Mouse (Mus musculus): Measurements from ENCODE around the gene Efna2. TPM values are rescaled to one million over a fixed set of nuclear protein-coding genes. Genes with fewer than 3 reads are reported as not detected.
A peak's percentile ranks its signal among the peaks of the same experiment; 100 is the strongest.
"Not testable (repeated sequence)": the region's sequence is repeated elsewhere in the genome, so short reads cannot be mapped to it uniquely, and the experiment has no call there.

The Efna2 gene
- polyA plus RNA-seq, 1 experiment from 2014 or later = 47.9 TPM

- H3K9me3 ChIP-seq = no peaks in the 10 kb centered on the region
- peak within 1 kb of the TSS; percentile 36 for H3K4me3 ChIP-seq
- H3K27ac ChIP-seq = peak within 1 kb of the TSS; percentile 67
- peaks cover 15% of the 10 kb centered on the region for H3K36me3 ChIP-seq
- 16% methylated on average over 20 of the region's 20 CpGs for WGBS
- 0 out of 2 replicates have a peak, but pooled peaks cover 7% of the 10 kb centered on the region for H3K27me3 ChIP-seq (replicated peaks)
- H3K9ac ChIP-seq = peak within 1 kb of the TSS; percentile 64
- ATAC-seq (ENCODE audit: low FRiP score, low read depth) = 0 out of 2 replicates have a peak, but pooled peaks have one; percentile 3
- H3K4me2 ChIP-seq (replicated peaks) = peak within 1 kb of the TSS; percentile 80
- peaks cover 60% of the 10 kb centered on the region for H3K4me1 ChIP-seq
Measured at GRCm38 (mm10) chr10:80165392-80166128, 13.7 kb upstream of the Efna2 start, which contains the start of gene Cirbp. TSS of gene Cirbp (plus strand) at chr10:80165985.

- 77% methylated on average over 4 of the region's 4 CpGs for WGBS
- not testable (repeated sequence) for H3K27me3 ChIP-seq (replicated peaks); H3K9me3 ChIP-seq; ATAC-seq (ENCODE audit: low FRiP score, low read depth); H3K4me3 ChIP-seq
- Histone ChIP-seq H3K4me1 (peaks cover 54% of the 10 kb centered on the region), H3K36me3 (peaks cover 21% of the 10 kb centered on the region), H3K4me2 (replicated peaks) (peak overlapping the region; percentile 80), H3K9ac (0 out of 2 replicates have a peak overlapping the region, but pooled peaks have one; percentile 53), H3K27ac (peak overlapping the region; percentile 67; the same call in 1 of the 2 replicates)
Measured at GRCm38 (mm10) chr10:80166136-80166535, 13.1 kb upstream of the Efna2 start.

DNA sequence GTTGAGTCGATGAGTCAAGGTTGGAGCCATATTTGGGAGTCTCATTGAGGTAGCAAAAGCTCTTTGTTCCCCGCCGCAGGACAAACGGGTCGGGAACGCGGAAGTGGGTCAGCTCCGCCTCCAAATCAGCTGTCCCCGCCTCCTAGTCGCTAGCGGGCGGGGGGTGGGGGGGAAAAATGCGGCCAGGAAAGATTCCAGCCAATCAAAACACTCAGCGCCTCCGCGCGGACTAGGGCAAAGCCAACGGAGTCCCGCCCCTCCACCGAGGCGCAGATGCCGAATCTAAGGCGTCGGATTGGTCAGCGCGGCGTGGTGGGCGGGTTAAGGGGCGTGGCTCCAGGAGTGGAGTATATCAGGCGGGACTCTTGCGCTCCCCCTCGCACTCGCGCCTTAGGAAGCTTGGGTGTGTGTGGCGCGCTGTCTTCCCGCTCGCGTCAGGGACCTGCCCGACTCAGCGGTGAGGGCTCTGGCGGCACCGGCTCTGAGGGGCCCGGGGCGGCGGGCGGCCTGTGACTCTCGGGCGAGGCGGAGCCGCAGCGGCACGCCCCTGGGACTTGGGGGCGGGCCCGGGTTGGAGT is 11.7 kb upstream of the Efna2 start:
- H3K9ac ChIP-seq = peak overlapping the region; percentile 100
- ATAC-seq (ENCODE audit: low FRiP score, low read depth) = peak; percentile 87
- H3K36me3 ChIP-seq = peaks cover 33% of the 10 kb centered on the region
- WGBS = under 1% methylated on average over 55 of the region's 55 CpGs
- peaks cover 60% of the 10 kb centered on the region for H3K4me1 ChIP-seq
- peak overlapping the region; percentile 62 for H3K4me2 ChIP-seq (replicated peaks)
- no peaks in the 10 kb centered on the region for H3K9me3 ChIP-seq
- peak overlapping the region; percentile 96 for H3K27ac ChIP-seq
- 0 out of 2 replicates have a peak, but pooled peaks cover 7% of the 10 kb centered on the region for H3K27me3 ChIP-seq (replicated peaks)
- H3K4me3 ChIP-seq = peak overlapping the region; percentile 92

DNA sequence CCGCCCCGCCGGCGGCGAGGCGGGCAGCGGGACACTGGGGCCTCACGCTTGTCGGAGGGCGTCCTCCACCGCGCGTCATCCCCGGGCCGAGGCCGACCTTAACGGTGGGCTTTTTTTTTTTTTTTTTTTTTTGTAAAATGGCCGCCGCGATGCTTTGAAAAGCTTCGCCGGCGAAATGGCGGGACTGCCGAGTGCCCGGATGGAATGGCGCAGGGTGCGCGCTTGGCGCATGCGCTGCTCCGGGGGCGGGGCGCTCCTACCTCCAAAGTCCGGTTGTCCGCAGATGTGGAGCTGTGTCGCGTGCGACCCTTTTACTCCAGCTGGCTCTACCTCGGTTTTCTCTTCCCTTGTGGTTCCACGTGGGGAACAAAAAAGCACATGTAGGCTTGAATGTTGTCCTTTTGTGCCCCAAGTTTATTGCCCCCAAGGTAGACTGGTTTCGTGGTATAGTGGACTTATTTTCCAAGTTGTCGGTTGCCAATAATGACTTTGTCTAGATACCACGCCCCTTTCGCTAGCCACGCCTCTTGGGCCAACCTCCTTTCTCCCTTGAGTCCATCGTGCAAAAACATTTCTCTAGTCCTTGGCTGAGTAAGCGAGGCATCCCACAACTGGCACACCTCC is 11.1 kb upstream of the Efna2 start:
- no peaks in the 10 kb centered on the region for H3K9me3 ChIP-seq
- peaks cover 62% of the 10 kb centered on the region for H3K4me1 ChIP-seq
- peaks cover 33% of the 10 kb centered on the region for H3K36me3 ChIP-seq
- H3K4me2 ChIP-seq (replicated peaks) = peak overlapping the region; percentile 62
- peak overlapping the region; percentile 96 for H3K27ac ChIP-seq
- under 1% methylated on average over 48 of the region's 48 CpGs for WGBS
- 0 out of 2 replicates have a peak, but pooled peaks cover 3% of the 10 kb centered on the region for H3K27me3 ChIP-seq (replicated peaks)
- peak; percentile 45 for ATAC-seq (ENCODE audit: low FRiP score, low read depth)
- H3K9ac ChIP-seq = peak overlapping the region; percentile 100
- peak overlapping the region; percentile 92 for H3K4me3 ChIP-seq

GRCm38 (mm10) chr10:80169070-80169469 is 10.2 kb upstream of the Efna2 start:
- H3K4me2 ChIP-seq (replicated peaks) = peak overlapping the region; percentile 62
- WGBS = 84% methylated on average over 1 of the region's 1 CpGs
- H3K4me3 ChIP-seq = peak overlapping the region; percentile 92
- peaks cover 61% of the 10 kb centered on the region for H3K4me1 ChIP-seq
- peaks cover 33% of the 10 kb centered on the region for H3K36me3 ChIP-seq
- H3K9me3 ChIP-seq = no peaks in the 10 kb centered on the region
- no peak for ATAC-seq (ENCODE audit: low FRiP score, low read depth)
- H3K9ac ChIP-seq = peak overlapping the region; percentile 100
- no peaks in the 10 kb centered on the region for H3K27me3 ChIP-seq (replicated peaks)
- no peak overlapping the region for H3K27ac ChIP-seq

DNA sequence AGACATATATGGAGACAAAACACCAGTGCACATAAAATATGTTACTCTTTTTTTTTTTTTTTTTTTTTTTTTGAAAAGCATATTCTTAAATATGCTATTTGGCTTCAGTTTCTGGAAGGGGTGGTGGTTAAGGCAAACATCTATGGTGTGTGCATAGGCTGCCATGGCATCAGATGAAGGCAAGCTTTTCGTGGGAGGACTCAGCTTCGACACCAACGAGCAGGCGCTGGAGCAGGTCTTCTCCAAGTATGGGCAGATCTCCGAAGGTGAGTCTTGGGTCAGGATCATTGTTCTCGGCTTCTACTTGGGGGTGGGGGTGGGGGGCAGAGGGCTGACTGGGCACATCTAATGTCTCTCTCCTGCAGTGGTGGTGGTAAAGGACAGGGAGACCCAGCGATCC is 9.6 kb upstream of the Efna2 start:
- H3K27ac ChIP-seq = no peak overlapping the region
- no peaks in the 10 kb centered on the region for H3K27me3 ChIP-seq (replicated peaks)
- H3K9me3 ChIP-seq = no peaks in the 10 kb centered on the region
- 95% methylated on average over 7 of the region's 7 CpGs for WGBS
- peak overlapping the region; percentile 20 for H3K4me2 ChIP-seq (replicated peaks)
- peaks cover 56% of the 10 kb centered on the region for H3K4me1 ChIP-seq
- no peak overlapping the region for H3K4me3 ChIP-seq
- no peak overlapping the region for H3K9ac ChIP-seq
- H3K36me3 ChIP-seq = peaks cover 33% of the 10 kb centered on the region
- no peak for ATAC-seq (ENCODE audit: low FRiP score, low read depth)

- no peaks in the 10 kb centered on the region for H3K9me3 ChIP-seq
- no peak for ATAC-seq (ENCODE audit: low FRiP score, low read depth)
- H3K9ac ChIP-seq = no peak overlapping the region
- H3K4me3 ChIP-seq = no peak overlapping the region
- no peak overlapping the region for H3K27ac ChIP-seq
- H3K4me2 ChIP-seq (replicated peaks) = peak overlapping the region; percentile 20
- 96% methylated on average over 16 of the region's 16 CpGs for WGBS
- peaks cover 52% of the 10 kb centered on the region for H3K4me1 ChIP-seq
- H3K27me3 ChIP-seq (replicated peaks) = no peaks in the 10 kb centered on the region
- peaks cover 33% of the 10 kb centered on the region for H3K36me3 ChIP-seq
Measured at GRCm38 (mm10) chr10:80170052-80170451, 9.2 kb upstream of the Efna2 start.

DNA sequence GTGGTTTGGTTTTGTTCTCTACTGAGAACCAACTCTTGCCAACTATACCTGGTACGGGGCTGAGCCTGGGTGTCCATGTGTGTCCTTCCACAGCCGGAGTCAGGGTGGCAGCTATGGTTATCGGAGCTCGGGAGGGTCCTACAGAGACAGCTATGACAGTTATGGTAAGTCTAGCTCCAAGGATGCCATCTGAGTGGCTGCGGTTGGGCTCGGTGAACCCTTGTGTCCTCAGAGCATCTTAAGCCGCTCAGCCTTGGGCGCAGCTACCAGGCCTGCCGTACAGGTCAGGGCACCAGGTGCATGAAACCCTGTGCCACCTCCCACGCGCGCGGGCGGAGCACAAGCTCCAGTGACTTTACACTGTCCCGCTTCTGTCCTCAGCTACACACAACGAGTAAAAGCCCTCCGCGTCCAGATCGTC is 8.7 kb upstream of the Efna2 start:
- Histone ChIP-seq H3K27ac (no peak overlapping the region), H3K36me3 (peaks cover 33% of the 10 kb centered on the region), H3K27me3 (replicated peaks) (no peaks in the 10 kb centered on the region), H3K9ac (no peak overlapping the region), H3K9me3 (no peaks in the 10 kb centered on the region), H3K4me2 (replicated peaks) (peak overlapping the region; percentile 20), H3K4me3 (no peak overlapping the region), H3K4me1 (peaks cover 48% of the 10 kb centered on the region)
- WGBS = 97% methylated on average over 19 of the region's 19 CpGs
- no peak for ATAC-seq (ENCODE audit: low FRiP score, low read depth)

- no peak for ATAC-seq (ENCODE audit: low FRiP score, low read depth)
- Histone ChIP-seq H3K9ac (no peak overlapping the region), H3K4me1 (peaks cover 43% of the 10 kb centered on the region), H3K9me3 (no peaks in the 10 kb centered on the region), H3K4me2 (replicated peaks) (peak overlapping the region; percentile 73), H3K36me3 (peaks cover 33% of the 10 kb centered on the region), H3K27ac (no peak overlapping the region), H3K27me3 (replicated peaks) (no peaks in the 10 kb centered on the region), H3K4me3 (no peak overlapping the region)
- 92% methylated on average over 15 of the region's 15 CpGs for WGBS
Measured at GRCm38 (mm10) chr10:80171252-80171651, 8.0 kb upstream of the Efna2 start.

GRCm38 (mm10) chr10:80171760-80172526 is 7.3 kb upstream of the Efna2 start:
- Histone ChIP-seq H3K9me3 (no peaks in the 10 kb centered on the region), H3K36me3 (peaks cover 33% of the 10 kb centered on the region), H3K4me2 (replicated peaks) (peak overlapping the region; percentile 73), H3K27ac (peak overlapping the region; percentile 59), H3K9ac (peak overlapping the region; percentile 63; the same call in 1 of the 2 replicates), H3K27me3 (replicated peaks) (no peaks in the 10 kb centered on the region), H3K4me3 (0 out of 2 replicates have a peak overlapping the region, but pooled peaks have one; percentile 0), H3K4me1 (peaks cover 39% of the 10 kb centered on the region)
- 85% methylated on average over 45 of the region's 45 CpGs for WGBS
- no peak for ATAC-seq (ENCODE audit: low FRiP score, low read depth)

DNA sequence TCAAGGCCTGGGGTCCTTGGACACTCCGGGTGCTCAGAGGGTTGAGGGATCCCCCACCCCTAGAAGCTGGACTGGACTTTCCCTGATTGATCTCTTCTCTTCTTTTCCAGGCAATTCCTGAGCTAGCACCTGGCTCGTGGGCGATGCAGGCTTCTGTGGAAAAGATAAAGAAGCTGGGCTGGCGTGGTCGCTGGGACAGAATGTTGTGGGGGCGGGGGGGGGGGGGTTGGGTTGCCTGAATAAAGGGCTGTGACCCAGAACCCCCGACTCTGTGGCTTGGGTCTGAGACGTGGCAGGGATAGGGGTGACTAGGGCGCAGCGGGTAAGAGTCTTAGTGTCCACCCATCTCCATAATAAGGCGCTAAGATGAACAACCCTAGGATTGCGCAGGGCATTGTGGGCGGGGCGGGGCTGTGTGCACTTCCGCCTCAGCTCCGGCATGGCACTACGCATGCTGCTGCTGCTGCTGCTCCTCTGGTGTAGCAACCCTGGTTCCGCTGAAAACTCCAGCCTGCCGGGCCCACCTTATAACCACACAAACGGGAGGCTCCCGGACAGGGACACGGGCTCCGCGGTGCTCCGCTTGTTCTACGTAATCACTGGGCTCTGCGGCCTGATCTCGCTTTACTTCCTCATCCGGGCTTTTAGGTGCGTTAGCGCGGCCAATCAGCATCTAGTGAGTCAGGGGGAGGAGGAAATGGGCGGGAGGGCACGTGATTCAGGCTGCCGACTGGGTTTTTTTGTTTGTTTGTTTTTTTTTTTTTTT is 6.6 kb upstream of the Efna2 start, which contains the start of gene 1600002K03Rik:
1600002K03Rik (plus strand) TSS at position 418 of the 766 bp plus-strand sequence.
- 9% methylated on average over 35 of the region's 35 CpGs for WGBS
- Histone ChIP-seq H3K27me3 (replicated peaks) (no peaks in the 10 kb centered on the region), H3K27ac (peak within 1 kb of the TSS; percentile 59), H3K4me1 (peaks cover 40% of the 10 kb centered on the region), H3K4me2 (replicated peaks) (peak within 1 kb of the TSS; percentile 73), H3K9me3 (no peaks in the 10 kb centered on the region), H3K9ac (peak within 1 kb of the TSS; percentile 63), H3K4me3 (peak within 1 kb of the TSS; percentile 48), H3K36me3 (peaks cover 33% of the 10 kb centered on the region)
- peak; percentile 71 for ATAC-seq (ENCODE audit: low FRiP score, low read depth)
